Mouse (Mus musculus): Measurements from ENCODE around the gene Capn7.

GRCm38 (mm10) chr14:31396428-31396827 lies 60.0 kb downstream of the Capn7 start:
- TF ChIP-seq POLR2A (IDR thresholded peaks at IDR 0.05; ENCODE audit: control insufficient read depth in 1 of 2, insufficient read depth in 1 of 2, low read depth in 1 of 2, low read length in 2 of 2, poor library complexity in 1 of 2) (no peak), ZNF384 (IDR thresholded peaks at IDR 0.05; ENCODE audit: low read depth, low read length) (no peak), CTCF (IDR thresholded peaks at IDR 0.05 in 2 of 3, conservative IDR thresholded peaks at IDR 0.05 in 1 of 3; ENCODE audit: control insufficient read depth in 1 of 3, insufficient read depth in 1 of 3, low read depth in 2 of 3, low read length in 3 of 3, poor library complexity in 1 of 3, severe bottlenecking in 1 of 3) (no peak), CHD2 (IDR thresholded peaks at IDR 0.05; ENCODE audit: low read length) (no peak), ZKSCAN1 (IDR thresholded peaks at IDR 0.05; ENCODE audit: low read depth, low read length) (no peak), ELF1 (IDR thresholded peaks at IDR 0.05; ENCODE audit: low read depth, low read length) (no peak), GATA1 (IDR thresholded peaks at IDR 0.05; ENCODE audit: low read depth, low read length) (no peak), NRF1 (IDR thresholded peaks at IDR 0.05; ENCODE audit: insufficient read depth, low read depth, low read length, poor library complexity, severe bottlenecking) (no peak), ZMIZ1 (IDR thresholded peaks at IDR 0.05; ENCODE audit: low read depth, low read length) (no peak), USF1 (IDR thresholded peaks at IDR 0.05; ENCODE audit: low read depth, low read length) (no peak)

All from MEL (cell line).